ENCODE assay signal across 8 mouse cellular contexts in the genomic region with DNA sequence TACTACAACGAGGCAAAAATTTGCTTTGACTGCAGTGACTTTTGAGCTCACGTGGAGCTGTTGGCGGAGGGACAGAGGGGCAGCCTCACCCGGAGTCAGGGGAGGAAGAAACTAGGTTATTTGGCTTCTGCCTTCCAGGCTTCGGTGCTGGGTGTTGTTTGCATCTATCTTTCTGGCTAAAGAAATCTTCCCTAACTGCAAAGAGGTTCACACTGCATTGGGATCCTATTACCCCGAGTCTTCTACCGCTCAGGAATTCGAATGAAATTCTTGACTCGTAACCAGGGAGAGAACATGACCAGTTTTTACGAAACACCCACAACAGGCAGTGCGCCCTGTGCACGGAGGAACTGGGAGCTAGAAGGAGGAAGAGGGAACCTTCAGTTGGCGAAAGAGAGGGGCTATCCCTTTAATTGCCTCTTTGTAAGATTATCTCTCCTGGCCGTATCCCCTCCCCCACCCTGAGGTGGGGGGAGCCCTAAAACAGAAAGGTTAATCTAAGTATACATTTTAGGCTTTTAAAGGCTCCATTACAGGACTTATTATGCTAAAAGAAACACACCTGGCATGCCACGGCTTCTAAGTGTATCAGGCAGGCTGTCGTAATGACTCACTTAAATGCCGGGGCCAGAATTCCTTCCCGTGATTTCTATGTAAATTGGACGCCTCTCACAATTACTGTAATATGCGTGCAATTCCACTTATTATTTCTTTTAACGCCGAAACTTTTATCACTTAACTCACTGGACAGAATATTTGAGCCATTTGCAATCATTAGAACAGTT.
DNase-seq lines count a peak whose midpoint lies in the region; ATAC-seq and TF ChIP-seq lines count a peak whose summit lies in the region.

No protein-coding gene starts in this region.

- no peaks in the 10 kb centered on the region for H3K27me3 ChIP-seq in forebrain, postnatal 0 days (ENCODE audit: insufficient read depth, low read length)

- peak overlapping the region; percentile 39 for H3K4me2 ChIP-seq in forebrain, postnatal 0 days (ENCODE audit: low read depth)

- ATAC-seq in cerebellum, adult (ENCODE audit: insufficient number of reproducible peaks, low FRiP score, low TSS enrichment): no peak
- ATAC-seq in forebrain, postnatal 0 days: peak; percentile 23; the same call in 1 of the 2 replicates

- peak overlapping the region; percentile 11; the same call in 1 of the 2 replicates for H3K4me3 ChIP-seq in forebrain, postnatal 0 days (ENCODE audit: low read depth, low read length)

- H3K9ac ChIP-seq in forebrain, postnatal 0 days: 0 out of 2 replicates have a peak overlapping the region, but pooled peaks have one; percentile 22

- 16% methylated on average over 22 of the region's 22 CpGs for WGBS in forebrain, postnatal 0 days

- peak; percentile 4 to 8 for DNase-seq in cerebellum, postnatal 36 days
- DNase-seq in Muller cell, postnatal 12 days (ENCODE audit: inconsistent ontology term): peak; percentile 27
- peak; percentile 51 for DNase-seq in forebrain, postnatal 0 days
- DNase-seq in kidney, postnatal 36 days: peak; percentile 28 to 50
- no peak for DNase-seq in yolk sac, embryonic 10.5 days (ENCODE audit: low spot score)
- no peak for DNase-seq in layer of hippocampus, postnatal 25 days (ENCODE audit: extremely low spot score in 1 of 2, low spot score in 1 of 2)
- DNase-seq in thymus, postnatal 25 days: no peak

- TF ChIP-seq CTCF in forebrain, postnatal 0 days (IDR thresholded peaks at IDR 0.05; ENCODE audit: low read depth): no peak

- peaks cover 22% of the 10 kb centered on the region for H3K4me1 ChIP-seq in forebrain, postnatal 0 days (ENCODE audit: insufficient read depth)

- no peaks in the 10 kb centered on the region for H3K9me3 ChIP-seq in forebrain, postnatal 0 days (ENCODE audit: low read length)

- H3K36me3 ChIP-seq in forebrain, postnatal 0 days (ENCODE audit: insufficient read depth): no peaks in the 10 kb centered on the region

- H3K27ac ChIP-seq in forebrain, postnatal 0 days (ENCODE audit: low read depth, low read length): no peak overlapping the region

Comparison
In these comparisons a context has a peak if more than half of its experiments do, and no peak if none do; other contexts are left out.
1. DNase-seq: peak in cerebellum, postnatal 36 days (2 of 2), Muller cell, postnatal 12 days (single experiment), forebrain, postnatal 0 days (single experiment) and kidney, postnatal 36 days (2 of 2); none in yolk sac, embryonic 10.5 days (single experiment), layer of hippocampus, postnatal 25 days (0 of 2) and thymus, postnatal 25 days (single experiment).